Mouse (Mus musculus): ENCODE measurements around the gene Bsdc1.

DNA sequence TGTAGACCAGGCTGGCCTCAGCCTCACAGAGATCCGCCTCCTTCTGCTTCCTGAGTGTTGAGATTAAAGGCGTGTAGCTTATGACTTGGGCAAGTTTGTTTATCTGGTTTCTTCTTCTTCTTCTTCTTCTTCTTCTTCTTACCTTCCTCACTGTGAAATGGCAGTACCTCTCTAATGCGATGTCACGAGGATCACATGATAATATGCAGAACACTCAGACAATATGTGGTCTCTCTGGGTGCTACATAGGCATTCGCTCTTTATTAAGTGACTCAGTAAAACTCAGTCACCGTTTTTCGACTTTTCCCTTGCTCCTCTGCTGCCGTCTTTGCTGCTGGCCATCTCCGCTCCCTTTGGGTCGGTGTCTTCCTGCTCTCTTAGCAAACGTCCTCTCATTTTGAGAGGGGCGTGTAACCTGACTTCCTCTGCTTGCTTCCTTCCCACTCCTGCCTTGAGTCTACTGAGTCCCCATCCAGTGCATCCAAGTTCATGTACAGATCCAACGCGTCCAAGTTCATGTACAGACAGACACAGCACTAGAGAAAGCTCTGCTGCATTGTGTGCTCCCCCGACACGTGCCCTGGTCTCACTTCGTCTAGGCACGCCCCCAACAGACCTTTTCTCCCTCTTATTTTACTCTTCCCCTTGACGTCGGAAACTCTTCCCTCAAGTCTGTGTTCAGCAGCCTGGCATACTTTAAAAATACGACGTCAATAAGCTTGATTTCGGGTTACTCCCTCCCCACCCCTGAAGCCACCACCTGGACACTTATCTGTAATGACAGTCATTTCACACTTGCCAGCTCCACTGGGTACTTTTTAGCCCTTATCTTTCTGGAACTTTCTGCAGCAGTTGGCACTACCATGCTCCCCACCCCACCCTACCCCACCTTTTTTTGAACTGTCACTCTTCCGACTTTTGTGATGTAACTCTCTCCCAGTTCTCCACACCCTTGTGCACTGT is 2.0 kb downstream of the Bsdc1 start:
- TF ChIP-seq CTCF (IDR thresholded peaks at IDR 0.05; ENCODE audit: extremely low read depth, insufficient read depth, insufficient read length, insufficient replicate concordance), result no peak
- TF ChIP-seq POLR2A (IDR thresholded peaks at IDR 0.05; ENCODE audit: low read depth, low read length), result no peak
